Mouse (Mus musculus): ENCODE data around the gene Parvb.
A peak's percentile ranks its signal among the peaks of the same experiment; 100 is the strongest.
"Not testable (repeated sequence)": the region's sequence is repeated elsewhere in the genome, so short reads cannot be mapped to it uniquely, and the experiment has no call there.

The Parvb gene

DNA sequence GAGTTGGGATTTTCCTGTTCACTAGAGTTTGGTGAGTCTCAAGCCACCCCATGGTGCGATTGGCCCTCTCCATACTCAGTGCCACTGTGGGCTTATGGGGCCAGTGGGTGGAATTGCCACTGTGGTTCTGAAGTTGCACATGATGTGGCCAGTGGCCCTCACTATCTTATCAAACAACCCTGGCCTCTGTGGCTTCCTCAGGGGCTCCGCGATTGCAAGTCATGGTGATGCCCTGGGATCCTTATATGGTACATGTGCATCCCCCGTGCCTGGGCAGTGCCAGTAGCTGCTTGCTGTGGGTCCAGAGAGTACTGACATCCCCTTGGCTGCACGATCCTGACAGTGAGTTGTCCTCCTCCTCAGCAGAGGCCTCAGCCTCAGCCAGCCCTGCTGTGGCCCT lies 25.0 kb downstream of the Parvb start:
- no peak for DNase-seq (ENCODE audit: low spot score)

DNA sequence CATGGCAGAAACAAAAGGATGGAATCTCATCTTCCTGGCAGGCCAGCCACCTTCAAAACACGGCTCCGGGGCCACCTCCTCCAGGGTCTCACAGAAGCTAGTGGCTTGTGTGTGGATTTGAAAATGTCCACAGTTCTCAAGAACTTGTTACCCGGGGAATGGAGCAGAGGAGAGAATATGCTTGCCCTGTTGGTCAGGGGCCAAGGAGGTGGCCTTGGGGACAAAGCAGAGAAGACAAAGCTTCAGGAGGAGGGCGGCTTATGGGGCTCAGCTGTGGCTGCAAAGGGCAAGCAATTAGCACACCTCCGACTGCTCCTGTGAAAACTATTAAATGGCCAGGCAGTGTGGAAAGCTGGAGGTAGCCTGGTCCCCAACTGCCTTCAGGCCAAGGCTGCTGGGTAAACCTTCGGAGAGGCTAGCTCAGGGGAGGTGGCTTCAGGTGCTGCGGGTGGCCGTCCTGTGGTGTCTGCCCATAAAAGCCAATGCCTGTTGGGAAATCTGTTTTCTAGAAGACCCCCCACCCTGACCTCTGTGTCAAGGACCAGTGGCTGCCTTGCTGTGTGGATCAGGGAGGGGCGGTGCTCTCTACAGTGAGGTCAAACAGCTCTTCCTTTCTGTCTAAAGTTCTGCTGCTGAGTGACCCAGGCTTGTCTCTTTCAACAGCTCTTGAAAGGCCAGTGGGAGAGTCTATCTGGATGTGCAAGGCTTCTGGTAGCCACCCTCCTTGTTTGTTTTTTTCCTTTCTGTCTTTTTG lies 26.9 kb downstream of the Parvb start:
- no peak for DNase-seq (ENCODE audit: low spot score)

DNA sequence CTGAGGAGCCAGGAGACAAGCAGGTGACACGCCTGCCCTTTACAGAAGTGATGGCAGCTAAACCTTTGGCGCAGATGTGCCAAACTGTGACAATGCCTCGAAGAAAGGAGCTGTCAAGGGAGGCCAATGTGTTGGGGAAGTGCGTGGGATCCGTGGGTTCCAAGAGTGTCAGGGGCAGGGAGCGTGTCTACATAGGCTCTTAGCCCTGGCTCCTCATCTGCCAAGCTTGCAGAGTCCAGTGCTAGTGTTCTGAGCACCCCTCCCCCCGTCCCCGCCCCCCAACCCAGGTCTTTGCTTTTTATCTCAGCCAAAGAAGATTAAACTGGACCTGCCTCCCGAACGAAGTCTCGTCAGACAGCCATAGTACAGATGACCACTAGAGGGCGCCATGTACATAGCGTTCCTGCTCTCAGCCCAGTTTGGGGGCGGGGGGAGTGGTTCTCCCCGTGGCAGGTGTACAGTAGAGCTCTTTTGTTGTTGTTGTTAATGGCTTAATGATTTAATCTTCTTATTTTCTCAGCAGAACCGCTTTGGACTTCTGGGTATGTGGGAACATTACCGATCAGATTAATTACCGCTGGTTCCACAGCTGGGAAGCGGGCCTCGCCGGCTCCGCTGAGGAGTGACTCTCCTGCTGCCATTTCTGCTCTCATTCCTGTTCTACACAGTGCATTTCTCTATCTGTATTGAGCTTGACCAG lies 28.4 kb downstream of the Parvb start:
- DNase-seq (ENCODE audit: low spot score): peak; percentile 84

DNA sequence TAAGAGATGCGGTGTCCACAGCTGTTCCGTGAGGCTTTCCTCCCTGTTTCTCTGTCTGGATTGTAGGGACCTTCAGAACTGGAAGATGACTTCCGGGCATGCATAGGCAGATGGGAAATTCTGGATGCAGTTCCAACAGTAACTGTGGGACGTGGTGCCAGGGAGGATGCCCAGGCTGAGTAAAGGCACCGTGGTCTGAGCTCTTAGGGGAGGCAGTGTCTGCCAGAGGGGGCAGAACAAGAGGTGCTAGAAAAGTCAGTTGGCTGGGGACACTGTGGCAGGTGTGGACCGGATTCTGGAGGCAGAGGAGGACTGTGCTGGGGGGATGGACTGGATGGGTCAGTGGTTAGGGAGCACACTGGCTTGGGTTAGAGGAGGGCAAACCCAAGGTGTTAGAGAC lies 30.8 kb downstream of the Parvb start:
- DNase-seq (ENCODE audit: low spot score): no peak

DNA sequence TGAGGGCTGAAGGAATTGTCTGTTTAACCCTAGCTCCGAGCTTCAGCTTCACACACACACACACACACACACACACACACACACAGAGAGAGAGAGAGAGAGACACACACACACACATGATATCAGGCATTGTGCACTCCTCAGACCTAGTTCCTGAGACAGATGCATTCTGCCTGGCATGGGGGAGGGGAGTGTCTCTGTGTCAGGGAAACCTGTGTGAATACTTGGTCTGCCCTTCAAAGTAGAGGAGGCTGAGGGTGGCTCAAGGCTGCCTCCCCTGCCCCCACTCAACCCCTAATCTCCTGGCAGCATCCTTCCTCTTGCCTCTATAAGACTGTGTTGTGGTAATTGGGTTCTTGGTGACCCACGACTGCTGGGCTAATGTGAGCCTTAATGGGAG lies 31.7 kb downstream of the Parvb start:
- DNase-seq (ENCODE audit: low spot score): no peak

DNA sequence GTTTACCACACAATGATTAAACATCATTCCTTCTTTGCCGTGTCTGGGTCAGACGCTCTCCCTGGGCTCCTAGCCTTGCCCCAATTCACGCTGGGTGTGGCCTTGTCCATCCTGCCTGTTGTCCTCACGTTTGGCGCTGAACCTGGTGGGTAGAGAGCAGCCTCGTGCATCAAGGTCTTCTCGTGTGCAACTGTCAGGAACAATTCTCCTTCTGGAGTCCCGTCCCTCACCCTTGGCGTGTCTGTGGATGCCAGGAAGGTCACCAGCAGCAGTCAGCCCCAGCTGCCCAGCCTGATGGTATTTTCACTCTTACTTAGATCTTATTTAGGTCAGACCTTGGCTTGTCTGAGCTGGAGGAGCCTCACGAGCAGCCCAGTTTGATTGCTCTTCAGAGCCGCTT lies 33.3 kb downstream of the Parvb start:
- no peak for DNase-seq (ENCODE audit: low spot score)

DNA sequence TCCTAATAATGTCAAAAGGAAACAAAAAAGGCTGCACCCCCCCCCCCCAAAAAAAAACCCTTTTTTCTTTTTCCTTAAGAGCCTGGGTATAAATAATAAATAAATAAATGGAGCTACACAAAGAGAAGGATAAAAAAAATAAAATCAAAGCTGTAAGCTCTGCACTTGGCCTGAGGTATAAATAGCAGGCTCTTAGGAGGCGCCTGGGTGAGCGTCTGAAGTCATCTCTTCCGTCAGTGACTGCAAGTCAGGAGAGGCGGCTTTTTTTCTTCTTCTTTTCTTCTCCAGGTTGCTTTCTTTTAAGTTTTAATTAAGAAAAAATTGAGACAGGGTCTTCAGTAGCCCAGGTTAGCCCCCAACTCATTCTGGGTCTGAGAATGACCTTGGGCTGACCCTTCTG lies 34.4 kb downstream of the Parvb start:
- DNase-seq (ENCODE audit: low spot score): no peak

DNA sequence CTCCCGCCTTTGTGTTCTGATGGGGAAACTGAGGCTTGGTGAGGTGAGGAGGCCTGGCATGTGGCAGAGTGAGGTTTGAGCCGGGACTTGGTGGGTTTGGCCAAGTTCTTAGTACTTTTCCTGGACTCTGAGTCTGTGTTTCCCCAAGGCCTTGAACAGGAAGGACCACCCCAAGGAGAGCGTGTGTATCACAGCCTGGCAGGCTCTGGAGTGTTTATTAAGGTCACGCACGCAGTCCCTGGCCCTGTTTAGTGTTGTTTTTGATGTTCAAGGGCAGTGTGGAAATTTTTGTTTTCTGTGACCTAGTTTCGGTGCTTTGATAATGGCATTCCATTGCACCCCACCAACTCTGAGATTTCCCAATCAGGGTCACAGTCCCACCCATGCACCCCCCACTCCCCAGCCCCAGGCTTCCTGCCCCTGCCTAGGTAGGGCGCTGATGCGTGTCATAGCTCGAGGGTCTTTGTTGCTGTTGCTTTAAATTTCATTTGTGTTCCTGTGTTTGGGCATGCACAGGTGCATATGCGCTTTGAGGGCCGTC lies 35.9 kb downstream of the Parvb start:
- DNase-seq (ENCODE audit: low spot score): no peak

DNA sequence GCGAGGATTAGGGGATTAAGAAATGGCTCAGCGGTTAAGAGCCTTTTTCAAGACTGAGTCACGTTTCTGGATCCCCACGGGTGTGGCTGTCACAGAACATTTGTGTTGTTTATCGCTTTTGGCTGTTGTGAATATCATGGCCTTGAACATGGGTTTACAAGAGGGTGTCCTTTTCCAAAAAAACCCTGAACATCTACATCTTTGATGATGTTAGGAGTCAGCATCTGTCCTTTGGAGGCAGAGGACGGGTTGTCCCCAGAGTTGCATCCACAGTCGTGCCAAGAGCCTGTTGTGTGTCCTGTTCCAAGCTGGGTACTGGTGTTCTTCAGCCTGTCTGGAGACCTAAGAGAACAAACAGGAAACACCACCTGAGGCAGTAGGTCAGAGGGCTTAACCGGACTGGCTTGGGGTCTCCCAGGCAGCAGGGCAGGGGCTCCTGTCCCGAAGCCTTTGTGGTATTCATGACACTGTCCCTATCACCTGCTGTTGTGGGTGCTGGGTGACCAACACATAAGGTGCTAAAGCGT lies 37.3 kb downstream of the Parvb start:
- peak; percentile 43 for DNase-seq (ENCODE audit: low spot score)

DNA sequence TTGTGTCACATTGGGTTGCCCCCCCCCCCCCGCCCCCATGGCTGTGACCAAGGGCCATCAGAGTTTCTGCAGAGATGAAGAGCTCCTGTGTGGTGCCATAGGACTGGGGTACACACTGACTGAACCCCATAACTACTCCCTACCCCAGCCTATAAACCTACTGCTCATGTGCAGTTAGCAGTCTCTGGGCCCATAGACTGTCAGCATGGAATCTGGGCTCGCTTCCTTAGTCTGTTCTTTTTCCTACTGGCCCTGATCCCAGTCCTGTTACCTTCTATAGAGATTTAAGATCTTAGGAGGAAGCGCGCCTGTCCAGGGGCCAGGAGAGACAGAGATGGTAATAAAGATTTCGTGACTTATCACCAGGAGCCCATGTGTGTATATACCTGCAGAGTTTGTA lies 38.2 kb downstream of the Parvb start:
- peak; percentile 22 for DNase-seq (ENCODE audit: low spot score)

DNA sequence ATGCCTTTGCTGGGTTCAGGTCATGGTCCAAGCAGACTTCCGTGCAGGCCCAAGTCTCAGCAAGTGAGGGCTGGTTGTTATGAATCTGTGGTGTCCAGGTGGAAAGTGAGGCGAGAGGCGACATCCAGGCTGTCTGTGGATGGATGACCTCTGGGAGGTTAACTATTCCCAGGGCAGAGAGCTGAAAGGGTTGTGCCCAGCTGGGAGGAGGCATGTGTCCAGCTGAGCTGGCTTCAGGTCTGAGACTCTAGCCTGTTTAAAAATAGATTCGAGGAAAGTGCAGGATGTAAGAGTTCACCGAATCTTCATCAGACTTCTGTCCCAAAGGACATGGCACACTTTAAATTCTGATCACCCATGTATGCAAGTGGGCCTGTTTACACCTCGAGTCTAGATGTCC lies 38.6 kb downstream of the Parvb start:
- DNase-seq (ENCODE audit: low spot score): no peak

DNA sequence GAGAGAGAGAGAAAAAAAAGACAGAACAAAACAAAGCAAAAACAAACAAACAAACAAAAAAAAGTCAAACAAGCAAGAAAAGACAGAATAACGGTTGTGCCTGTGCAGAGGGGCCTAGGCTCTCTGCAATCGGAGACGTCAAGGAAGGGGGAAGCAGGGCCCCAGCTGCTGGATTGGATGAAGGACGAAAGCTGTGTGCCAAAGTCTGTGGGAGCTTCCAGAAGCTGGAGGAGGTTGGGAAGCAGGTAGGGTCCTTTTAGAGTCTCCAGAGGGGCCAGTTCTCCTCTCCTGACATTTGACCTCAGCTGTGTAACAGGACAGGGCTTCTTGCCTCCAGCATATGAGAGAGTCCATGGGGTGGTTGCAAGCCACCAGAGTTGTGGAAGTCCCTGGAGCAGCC lies 44.2 kb downstream of the Parvb start:
- DNase-seq (ENCODE audit: low spot score): no peak

DNA sequence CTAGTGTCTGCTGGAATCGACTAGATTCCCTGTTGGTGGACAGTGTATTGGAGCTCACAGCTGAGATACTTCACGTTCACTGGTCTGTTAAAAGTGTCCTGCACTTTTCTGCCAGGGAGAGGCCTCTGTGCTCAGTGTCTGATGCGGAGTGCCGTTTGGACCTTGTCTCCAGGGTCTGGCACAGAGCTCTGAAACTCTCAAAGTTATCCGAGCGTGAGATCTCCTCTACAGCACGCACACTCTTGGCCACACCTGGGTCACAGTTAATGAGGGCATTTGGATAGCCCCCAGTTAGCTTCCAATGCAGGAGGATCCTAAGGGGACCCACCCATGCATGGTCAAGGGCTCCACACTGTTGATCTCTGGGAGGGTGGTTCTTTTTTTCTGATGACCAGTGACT lies 46.2 kb downstream of the Parvb start:
- DNase-seq (ENCODE audit: low spot score): no peak

DNA sequence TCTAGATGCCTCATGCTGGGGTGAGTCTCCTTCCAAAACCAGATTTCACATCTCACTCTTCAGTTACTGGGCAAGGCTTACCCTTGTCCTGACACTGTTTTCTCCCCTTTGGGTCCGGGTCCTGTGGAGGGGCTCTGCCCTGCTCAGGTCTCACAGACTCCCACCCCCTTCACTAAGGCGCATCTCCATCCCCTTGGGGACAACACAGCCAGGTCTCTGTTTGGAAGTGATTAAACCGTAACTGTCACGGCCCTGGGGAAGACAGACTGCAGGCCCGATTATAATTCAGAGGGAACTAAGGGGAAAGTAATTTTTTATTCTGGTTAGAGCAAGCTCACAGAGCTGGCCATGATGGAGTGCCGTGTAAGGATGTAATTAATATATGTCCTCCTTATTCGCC lies 46.8 kb downstream of the Parvb start:
- DNase-seq (ENCODE audit: low spot score): no peak

DNA sequence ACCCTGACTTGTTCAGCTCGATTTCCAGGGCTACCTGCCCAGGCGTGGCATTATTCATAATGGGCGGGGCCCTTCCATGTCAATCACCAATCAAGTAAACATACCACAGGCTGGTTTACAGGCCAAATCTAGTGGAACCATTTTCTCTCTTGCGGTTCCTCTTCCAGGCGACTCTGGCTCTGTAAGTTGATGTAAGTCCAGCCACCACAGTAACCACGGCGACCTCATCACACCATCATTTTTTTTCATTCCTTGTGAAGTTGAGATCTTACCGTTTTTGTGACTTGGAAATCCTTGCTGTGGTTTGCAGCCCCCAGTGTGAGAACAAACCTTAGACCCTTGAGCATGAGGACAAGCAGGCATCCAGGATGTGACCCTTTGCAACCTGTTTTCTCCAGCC lies 48.5 kb downstream of the Parvb start:
- DNase-seq (ENCODE audit: low spot score): no peak

DNA sequence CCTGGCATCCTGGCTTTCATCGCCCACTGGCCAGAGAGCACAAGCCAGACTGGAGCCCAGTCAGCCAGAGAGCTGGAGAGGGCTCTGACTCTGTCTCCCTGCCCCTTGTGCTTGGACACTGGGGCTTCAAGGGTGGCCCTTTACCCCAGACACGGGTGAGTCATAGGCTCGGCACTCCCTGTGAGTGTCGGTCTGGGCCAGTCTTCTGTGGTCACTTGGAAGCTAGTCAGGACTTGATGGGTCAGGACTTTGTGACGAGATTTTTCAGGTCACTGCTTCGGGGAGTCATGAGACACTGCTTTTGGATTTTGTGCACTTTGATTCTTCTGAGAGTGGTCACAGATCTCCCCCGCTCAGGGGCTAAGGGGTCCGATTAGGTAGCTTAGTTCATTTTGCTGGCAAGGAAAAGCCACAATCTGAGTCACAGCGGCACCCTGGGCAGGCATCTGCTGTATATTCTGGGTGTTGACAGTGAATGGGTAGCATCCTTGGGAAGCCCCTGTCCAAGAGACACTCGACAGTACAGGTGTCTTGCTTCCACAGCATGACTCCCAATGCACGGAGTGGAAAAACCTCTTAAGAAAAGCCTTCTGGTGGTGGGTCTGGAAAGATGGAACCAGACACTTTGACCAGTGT lies 49.0 kb downstream of the Parvb start:
- peak; percentile 60 for DNase-seq (ENCODE audit: low spot score)

DNA sequence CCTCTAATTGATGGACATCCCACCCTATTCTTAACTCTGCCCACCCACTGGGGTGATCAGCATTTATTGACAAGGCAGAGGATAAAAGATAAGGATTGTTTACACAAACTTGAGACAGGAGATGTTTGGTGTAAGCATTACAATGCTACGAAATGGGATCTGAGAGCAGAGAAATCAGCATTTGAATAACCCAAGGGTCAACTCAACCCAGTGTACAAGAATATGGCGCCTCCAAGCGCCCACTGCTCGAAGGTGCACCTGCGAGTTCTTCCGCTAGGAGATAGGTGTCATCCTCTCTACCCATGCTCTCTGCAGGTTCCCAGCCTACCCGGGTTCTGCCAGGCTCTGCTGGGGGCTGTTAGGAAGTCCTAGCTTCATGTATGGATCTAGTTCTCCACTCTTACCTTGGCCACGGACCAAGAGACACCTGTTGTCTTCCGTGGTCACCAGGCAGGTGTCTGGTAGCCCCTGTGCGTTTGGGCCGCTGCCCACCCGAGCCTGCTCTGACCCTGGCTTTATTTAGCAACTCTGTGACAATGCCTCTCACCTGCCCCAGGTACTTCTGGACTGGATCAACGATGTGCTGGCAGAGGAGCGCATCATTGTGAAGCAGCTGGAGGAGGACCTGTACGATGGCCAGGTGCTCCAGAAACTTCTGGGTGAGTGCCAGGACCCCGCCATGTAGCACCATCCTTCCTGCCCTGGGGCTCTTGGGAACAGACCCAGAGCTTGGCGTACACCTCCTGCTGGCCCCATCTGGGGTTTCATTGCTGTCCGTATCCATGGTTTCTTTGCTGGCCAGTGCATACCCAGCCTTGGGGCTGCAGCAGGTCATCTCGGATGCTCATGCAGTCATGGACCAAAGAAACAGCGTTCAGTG lies 50.6 kb downstream of the Parvb start:
- no peak for DNase-seq (ENCODE audit: low spot score)

DNA sequence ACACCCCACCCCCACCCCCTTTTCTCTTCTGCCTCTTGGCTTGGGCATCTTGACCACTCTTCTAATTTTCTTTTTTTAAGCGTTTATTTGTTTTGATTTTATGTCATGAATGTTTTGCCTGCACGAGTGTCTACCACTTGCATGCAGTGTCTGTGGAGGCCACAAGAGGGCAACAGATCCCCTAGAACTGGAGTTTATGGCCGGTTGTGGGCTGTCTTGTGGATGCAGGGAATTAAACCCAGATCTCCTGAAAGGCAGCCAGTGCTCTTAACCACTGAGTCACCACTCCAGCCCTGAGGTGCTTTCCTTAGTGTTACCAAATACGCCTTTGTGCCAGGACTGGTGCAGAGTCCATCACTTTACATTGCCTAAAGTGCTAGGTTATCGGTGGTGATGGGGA lies 52.2 kb downstream of the Parvb start:
- DNase-seq (ENCODE audit: low spot score): peak; percentile 53

DNA sequence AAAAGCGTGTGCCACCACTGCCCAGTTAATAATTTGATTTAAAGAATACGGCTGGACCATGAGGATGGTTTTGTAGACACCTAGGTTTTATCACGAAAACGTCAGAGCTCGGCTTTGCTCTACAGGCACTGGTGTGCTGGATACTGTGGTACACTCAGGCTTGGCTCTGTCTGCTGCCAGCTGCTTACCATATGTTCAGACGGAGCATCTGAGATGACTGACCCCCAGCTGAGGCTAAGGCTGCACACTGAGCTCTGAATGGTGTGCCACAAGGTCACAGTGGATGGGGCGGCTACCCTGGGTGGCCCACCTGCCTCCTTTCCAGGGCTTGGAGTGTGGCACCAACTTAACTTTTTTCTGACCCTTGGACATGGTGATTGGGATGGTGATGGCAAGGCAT lies 53.6 kb downstream of the Parvb start:
- no peak for DNase-seq (ENCODE audit: low spot score)

DNA sequence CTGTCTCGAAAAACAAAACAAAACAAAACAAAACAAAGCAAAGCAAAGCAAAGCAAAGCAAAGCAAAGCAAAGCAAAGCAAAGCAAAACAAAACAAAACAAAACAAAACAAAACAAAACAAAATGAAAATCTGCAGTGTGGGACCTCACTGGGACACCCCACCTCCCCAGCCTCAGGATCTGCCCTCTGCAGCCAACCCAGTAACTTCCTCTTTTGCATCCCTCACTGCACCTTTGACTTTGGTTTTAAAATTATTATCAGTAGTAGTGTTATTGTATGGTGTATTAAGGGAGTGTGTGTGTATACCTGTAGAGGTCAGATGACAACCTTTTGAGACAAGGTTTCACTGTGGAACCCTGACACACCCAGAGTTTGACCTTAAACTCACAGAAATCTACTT lies 57.1 kb downstream of the Parvb start:
- DNase-seq (ENCODE audit: low spot score): not testable (repeated sequence)

DNA sequence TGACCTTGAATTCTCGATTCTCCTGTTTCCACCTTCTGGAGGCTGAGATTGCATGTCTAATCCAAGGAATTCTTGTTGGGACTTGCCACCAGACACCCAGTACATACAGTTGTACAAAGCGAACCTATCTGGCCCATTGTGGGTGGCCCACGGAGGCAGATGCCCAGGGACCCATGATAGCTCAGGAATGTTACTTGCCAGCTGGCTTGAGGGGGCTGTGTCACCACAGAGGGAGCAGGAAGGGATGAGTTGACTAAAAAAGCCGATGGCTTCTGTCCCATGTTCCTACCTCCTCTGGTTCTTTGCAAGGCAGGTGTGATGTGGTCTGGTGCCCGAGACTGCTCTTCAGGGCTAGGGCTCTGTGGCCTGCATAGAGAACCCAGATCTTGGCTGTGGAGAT lies 59.3 kb downstream of the Parvb start:
- DNase-seq (ENCODE audit: low spot score): no peak

DNA sequence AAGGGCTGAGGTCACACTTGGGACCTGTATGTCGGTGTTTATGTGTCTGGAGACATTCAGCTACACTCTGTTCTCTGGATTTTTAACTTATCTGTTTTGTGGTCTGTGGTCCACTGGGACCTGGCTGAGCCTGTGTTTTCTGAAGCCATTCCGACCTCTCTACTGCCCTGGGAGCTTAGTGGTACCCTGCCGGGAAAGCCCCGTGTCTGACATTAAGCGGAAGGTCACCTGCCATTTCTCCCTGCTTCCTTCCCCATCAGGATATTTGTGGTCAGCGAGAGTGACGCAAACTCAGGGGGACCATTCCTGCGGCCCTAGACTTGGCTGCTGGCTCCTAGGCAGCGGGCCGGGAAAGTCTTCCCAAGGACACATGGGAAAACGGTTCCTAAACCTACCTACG lies 61.7 kb downstream of the Parvb start:
- DNase-seq (ENCODE audit: low spot score): no peak
